Mouse (Mus musculus): ENCODE measurements around the gene Sh3d21. TPM values are rescaled to one million over a fixed set of nuclear protein-coding genes. Genes with fewer than 3 reads are reported as not detected.

Gene Sh3d21
- polyA plus RNA-seq, 1 experiment from 2014 or later, result 2.7 TPM

DNA sequence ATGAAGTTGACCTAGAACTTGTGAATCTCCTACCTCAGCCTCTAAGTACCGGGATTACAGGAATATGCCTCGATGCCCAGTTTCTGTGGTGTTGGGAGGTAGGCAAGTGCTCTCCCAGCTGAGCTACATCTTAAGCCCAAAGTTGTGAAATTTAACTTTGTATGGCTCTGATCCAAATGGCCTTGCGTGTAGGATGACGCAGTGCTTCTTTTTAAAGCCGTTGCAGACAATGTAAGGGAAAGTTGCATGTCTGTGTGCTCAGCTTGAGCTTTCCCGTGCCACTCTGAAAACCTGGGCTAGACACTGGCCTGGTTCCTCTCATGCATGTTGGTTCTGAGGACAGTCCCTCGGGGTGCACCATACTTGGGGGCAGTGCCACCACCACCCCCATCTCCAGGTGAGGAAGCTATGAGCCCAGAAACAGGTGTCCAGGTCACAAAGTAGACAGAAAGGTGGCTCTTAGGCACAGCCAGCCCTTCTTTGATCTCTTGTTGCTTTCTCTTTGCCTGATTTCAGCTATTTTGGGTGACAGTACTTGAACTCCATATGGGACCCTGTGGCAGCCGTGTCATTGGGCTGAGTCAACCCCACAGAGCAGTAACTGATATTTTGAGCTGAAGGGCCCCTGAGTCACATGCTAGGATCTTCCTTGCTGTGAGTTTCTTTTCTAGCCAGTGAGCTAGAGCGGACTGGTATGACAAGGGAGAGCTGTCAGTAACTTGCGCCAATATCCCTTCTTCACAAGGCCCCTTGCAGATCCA, 53.5 kb downstream of the Sh3d21 start:
- peak; percentile 2; the same call in 1 of the 2 replicates for ATAC-seq (ENCODE audit: insufficient number of reproducible peaks, low FRiP score)
- H3K27ac ChIP-seq (ENCODE audit: poor library complexity, severe bottlenecking), result peak overlapping the region; percentile 94
- peak overlapping the region; percentile 38 for H3K4me2 ChIP-seq
- H3K4me1 ChIP-seq (replicated peaks), result peaks cover 86% of the 10 kb centered on the region
- 60% methylated on average over 10 of the region's 10 CpGs for WGBS
- no peaks in the 10 kb centered on the region for H3K27me3 ChIP-seq (replicated peaks)
- H3K36me3 ChIP-seq, result no peaks in the 10 kb centered on the region
- H3K9ac ChIP-seq, result peak overlapping the region; percentile 53
- no peak overlapping the region for H3K4me3 ChIP-seq
- H3K9me3 ChIP-seq (replicated peaks), result no peaks in the 10 kb centered on the region

DNA sequence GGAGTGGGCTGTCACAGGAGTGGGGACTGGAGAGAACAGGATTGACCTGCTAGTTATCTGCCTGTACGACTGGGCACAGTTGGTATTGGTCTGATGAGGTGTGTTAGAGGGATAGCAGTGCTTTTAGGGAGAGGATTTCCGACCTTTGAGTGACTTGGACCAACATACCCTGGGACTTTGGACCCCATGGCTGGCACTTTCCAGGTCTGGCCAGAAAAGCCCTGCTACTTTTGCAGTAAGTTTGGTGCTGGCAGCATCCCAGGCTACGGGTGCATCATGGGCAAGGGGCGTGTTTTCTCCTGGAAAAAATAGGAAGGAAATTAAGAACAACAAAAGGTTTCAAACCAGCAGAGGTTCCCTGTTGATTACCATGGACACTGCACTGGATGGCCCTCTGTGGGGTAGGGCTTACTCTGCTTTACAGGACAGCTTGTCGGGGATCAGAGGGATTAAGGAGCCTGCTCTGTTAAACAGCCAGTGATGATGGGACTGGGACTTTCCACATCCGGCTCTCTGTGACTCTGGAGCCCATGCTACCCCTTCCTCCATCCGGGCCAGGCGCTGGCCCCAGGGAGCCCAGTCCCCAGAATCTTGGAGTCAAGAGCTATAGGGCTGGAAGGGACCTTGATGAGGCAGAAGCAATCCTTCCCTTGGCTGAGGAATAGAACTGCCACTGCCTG, 55.1 kb downstream of the Sh3d21 start:
- no peaks in the 10 kb centered on the region for H3K9me3 ChIP-seq (replicated peaks)
- H3K36me3 ChIP-seq, result no peaks in the 10 kb centered on the region
- peak overlapping the region; percentile 94 for H3K27ac ChIP-seq (ENCODE audit: poor library complexity, severe bottlenecking)
- peaks cover 82% of the 10 kb centered on the region for H3K4me1 ChIP-seq (replicated peaks)
- peak overlapping the region; percentile 60 for H3K9ac ChIP-seq
- H3K4me3 ChIP-seq, result no peak overlapping the region
- H3K27me3 ChIP-seq (replicated peaks), result no peaks in the 10 kb centered on the region
- ATAC-seq (ENCODE audit: insufficient number of reproducible peaks, low FRiP score), result no peak
- WGBS, result 56% methylated on average over 8 of the region's 8 CpGs
- peak overlapping the region; percentile 14 for H3K4me2 ChIP-seq

DNA sequence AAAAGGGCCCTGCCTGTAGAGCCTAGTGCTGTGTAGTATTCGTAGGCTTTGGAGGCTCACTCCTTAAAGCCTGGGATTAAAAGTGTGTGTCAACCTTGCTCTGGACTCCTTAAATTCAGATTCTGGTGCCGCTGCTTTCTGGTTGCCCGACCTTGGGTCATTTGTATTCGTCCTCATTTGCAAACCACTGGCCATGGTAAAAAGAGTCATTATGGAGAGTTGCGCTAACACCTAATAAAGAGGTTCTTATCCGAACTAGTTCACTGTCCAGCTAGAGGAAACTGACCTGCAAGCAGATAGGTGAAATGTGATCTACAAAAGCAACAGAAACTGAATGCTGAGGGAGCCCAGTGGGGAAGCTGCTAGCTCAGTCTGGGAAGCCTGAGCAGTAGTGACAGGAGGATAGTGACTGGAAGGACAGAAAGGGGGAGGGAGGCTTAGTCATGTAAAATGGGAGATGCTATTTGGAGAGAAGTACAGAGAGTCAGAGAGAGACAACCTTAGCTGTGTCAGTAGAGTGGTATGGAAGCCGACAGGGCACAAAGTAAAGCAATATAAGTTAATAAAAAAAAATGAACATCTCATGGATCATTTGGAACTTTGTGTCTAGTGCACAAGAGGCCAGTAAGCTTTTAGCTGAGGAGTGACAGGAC, 58.0 kb downstream of the Sh3d21 start:
- ATAC-seq (ENCODE audit: insufficient number of reproducible peaks, low FRiP score), result no peak
- H3K27me3 ChIP-seq (replicated peaks), result no peaks in the 10 kb centered on the region
- H3K4me1 ChIP-seq (replicated peaks), result peaks cover 73% of the 10 kb centered on the region
- peaks cover 4% of the 10 kb centered on the region; the same call in 1 of the 2 replicates for H3K36me3 ChIP-seq
- peak overlapping the region; percentile 99 for H3K4me2 ChIP-seq
- H3K9me3 ChIP-seq (replicated peaks), result no peaks in the 10 kb centered on the region
- WGBS, result 61% methylated on average over 7 of the region's 7 CpGs
- H3K4me3 ChIP-seq, result peak overlapping the region; percentile 81
- H3K9ac ChIP-seq, result no peak overlapping the region
- no peak overlapping the region for H3K27ac ChIP-seq (ENCODE audit: poor library complexity, severe bottlenecking)

DNA sequence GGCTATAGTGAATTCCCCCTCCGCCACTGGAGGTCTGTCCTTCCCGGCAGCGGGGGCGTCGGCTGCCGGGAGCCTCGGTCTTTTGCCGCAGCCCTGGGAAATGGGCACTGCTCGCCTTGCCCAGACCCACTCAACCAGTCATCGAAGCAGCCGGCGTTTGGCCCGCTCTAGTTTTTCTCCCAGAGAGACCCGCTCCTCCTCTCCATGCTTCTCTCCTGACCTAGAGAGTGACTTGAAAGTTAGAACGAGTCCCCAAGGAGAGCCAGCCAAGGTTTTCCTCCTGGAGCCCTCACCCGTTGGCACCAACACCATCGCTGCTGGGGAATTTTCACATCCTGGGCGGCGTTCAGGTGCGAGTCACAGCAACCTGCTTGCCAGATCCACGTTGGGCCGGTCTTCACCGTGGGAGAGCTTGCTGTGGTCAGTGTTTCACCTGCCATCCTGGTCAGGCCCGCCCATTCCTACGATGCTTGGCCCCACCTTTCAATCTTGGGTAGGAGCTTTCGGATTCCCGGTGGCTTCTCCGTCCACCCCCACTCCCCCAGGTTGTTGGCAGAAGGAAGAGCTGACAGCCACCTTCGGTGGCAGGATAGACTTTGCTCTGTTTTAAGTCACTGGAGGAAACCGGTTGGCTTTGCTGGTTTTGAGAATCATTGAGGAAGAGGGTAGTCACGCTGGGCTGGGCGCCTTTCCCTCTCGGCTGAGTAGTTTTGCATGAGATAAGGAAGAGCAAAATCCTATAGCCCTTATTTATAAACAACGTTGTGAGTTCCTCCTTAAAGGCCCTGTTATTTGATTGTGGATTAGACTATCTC, 58.8 kb downstream of the Sh3d21 start:
- 1% methylated on average over 34 of the region's 34 CpGs for WGBS
- H3K4me2 ChIP-seq, result peak overlapping the region; percentile 99
- ATAC-seq (ENCODE audit: insufficient number of reproducible peaks, low FRiP score), result peak; percentile 5; the same call in 1 of the 2 replicates
- peak overlapping the region; percentile 92 for H3K9ac ChIP-seq
- H3K4me3 ChIP-seq, result peak overlapping the region; percentile 81
- peaks cover 4% of the 10 kb centered on the region; the same call in 1 of the 2 replicates for H3K36me3 ChIP-seq
- peaks cover 73% of the 10 kb centered on the region for H3K4me1 ChIP-seq (replicated peaks)
- no peaks in the 10 kb centered on the region for H3K9me3 ChIP-seq (replicated peaks)
- no peaks in the 10 kb centered on the region for H3K27me3 ChIP-seq (replicated peaks)
- peak overlapping the region; percentile 94 for H3K27ac ChIP-seq (ENCODE audit: poor library complexity, severe bottlenecking)

DNA sequence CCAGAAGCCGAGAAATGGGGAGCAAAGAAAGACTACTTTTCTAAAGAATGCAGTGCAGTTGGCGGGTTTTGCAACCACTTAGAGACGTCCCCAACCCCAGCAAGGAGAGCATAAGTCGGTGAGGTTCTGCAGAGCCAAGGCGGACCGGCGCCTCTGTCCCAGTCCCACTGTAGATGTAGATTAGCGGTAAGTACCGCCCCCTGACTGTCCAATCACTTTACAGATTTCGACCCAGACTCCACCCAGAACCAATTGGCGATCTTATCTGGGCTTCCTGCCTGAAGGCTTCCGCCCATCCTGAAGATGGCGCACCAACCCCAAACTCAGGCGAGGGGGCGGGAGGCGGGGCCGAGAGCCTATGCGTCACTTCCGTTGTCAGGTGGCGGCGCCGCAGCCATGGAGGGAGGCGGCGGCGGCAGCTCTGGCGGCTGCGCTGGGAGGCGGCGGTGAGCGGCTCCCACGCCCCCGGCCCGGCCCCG, 59.7 kb downstream of the Sh3d21 start, which contains the start of gene Stk40:
TSS of gene Stk40 (plus strand) at position 368 of the 479 bp plus-strand sequence.
- peak; percentile 92 for ATAC-seq (ENCODE audit: insufficient number of reproducible peaks, low FRiP score)
- WGBS, result 1% methylated on average over 32 of the region's 34 CpGs
- peaks cover 72% of the 10 kb centered on the region for H3K4me1 ChIP-seq (replicated peaks)

DNA sequence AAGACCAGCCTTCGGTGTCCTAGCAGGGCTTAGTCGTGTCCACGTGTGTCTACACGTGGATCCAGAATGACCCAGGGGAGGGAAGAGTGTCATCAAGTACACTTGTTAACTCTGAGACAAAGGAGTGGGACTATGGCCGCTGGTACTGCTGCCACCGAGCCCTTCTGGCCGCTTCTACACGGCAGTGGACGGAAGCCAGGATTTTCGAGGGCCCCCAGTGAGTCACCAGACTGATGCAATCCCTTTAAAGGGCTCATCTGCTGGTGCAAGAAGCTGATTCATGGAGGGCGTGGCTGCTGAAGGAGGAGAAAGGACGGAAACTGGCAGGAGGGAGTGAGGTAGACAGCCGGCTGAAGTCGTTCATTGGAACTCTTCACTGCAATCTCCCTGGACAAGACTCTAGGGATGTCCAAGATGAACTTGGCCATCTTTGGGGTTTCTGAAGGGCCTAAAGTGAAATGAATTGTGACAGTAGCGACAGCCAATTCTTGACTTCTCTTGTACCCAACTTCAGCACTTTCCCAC, 60.2 kb downstream of the Sh3d21 start:
- Histone ChIP-seq H3K36me3 (peaks cover 12% of the 10 kb centered on the region; the same call in 1 of the 2 replicates), H3K4me2 (peak overlapping the region; percentile 99), H3K9ac (peak overlapping the region; percentile 56), H3K4me3 (peak overlapping the region; percentile 81), H3K9me3 (replicated peaks) (no peaks in the 10 kb centered on the region), H3K27ac (ENCODE audit: poor library complexity, severe bottlenecking) (peak overlapping the region; percentile 94), H3K27me3 (replicated peaks) (no peaks in the 10 kb centered on the region), H3K4me1 (replicated peaks) (peaks cover 66% of the 10 kb centered on the region)
- 1% methylated on average over 15 of the region's 15 CpGs for WGBS
- ATAC-seq (ENCODE audit: insufficient number of reproducible peaks, low FRiP score), result peak; percentile 85

More for the DNA sequence above, 59.7 kb downstream of the Sh3d21 start, which contains the start of gene Stk40:
- peak within 1 kb of the TSS; percentile 81 for H3K4me3 ChIP-seq
- peak within 1 kb of the TSS; percentile 94 for H3K27ac ChIP-seq (ENCODE audit: poor library complexity, severe bottlenecking)
- H3K36me3 ChIP-seq, result peaks cover 7% of the 10 kb centered on the region; the same call in 1 of the 2 replicates
- H3K4me2 ChIP-seq, result peak within 1 kb of the TSS; percentile 99
- H3K27me3 ChIP-seq (replicated peaks), result no peaks in the 10 kb centered on the region
- H3K9ac ChIP-seq, result peak within 1 kb of the TSS; percentile 92
- no peaks in the 10 kb centered on the region for H3K9me3 ChIP-seq (replicated peaks)

DNA sequence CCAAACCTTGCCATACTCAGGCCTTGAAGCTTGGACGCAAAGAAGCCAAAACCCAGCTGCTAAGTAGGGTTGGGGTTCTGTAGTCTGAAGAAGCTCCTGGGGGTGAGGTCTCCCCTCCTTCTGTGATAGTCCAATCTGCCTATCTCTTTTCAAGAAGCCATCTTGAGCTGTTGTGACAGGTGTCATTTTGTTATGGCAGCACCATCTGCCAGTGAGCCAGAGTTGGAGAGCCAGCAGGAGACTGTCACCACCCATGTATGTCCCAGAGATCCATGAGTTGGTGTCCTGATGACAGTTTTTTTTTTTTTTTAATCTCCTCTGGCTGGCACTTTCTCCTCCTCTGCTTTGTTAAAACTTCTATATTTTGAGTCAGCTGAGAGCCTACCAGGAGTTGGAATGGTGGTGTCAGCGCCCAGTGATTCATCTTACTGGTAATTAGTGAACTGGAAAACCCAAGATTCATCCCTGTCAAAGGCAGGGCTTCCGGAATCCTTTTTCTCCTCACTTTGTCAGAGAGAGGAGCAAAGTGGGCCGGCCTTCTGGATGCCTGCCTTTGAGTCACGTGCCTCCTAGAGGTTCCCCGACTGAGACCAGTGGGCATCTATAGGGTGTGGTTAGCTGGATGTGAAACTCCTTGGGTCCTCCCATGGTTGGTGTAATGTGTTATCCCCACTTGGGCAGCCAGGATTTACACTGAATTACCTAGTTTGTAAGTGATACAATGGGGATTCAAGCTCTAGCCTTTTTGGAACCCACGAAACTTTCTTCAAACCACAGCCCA, 61.0 kb downstream of the Sh3d21 start:
- peaks cover 14% of the 10 kb centered on the region; the same call in 1 of the 2 replicates for H3K36me3 ChIP-seq

DNA sequence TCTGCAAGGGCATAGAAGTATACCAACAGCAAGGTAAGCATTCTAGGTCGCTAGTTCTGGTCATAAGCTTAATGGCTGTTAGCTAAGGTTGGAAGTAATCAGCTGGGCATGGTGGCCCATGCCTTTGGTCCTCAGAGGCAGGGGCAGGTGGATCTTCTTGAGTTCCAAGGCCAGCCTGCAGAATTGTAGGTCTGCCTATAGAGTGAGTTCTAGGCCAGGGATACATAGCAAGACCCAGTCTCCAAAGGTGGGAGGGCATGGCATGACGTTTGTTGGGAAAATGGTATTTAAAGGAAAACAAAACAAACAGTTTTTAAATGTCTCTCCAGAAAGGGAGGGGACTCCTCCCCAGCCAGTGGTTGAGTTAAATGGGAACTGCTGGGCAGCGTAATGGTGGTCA, 62.5 kb downstream of the Sh3d21 start:
- Histone ChIP-seq H3K36me3 (peaks cover 14% of the 10 kb centered on the region; the same call in 1 of the 2 replicates), H3K9me3 (replicated peaks) (no peaks in the 10 kb centered on the region), H3K9ac (no peak overlapping the region), H3K27ac (ENCODE audit: poor library complexity, severe bottlenecking) (no peak overlapping the region), H3K4me1 (replicated peaks) (peaks cover 56% of the 10 kb centered on the region), H3K4me3 (no peak overlapping the region), H3K4me2 (no peak overlapping the region), H3K27me3 (replicated peaks) (no peaks in the 10 kb centered on the region)
- 82% methylated on average over 3 of the region's 3 CpGs for WGBS
- no peak for ATAC-seq (ENCODE audit: insufficient number of reproducible peaks, low FRiP score)

More for the DNA sequence above, 61.0 kb downstream of the Sh3d21 start:
- 41% methylated on average over 7 of the region's 7 CpGs for WGBS
- no peaks in the 10 kb centered on the region for H3K27me3 ChIP-seq (replicated peaks)
- H3K4me3 ChIP-seq, result no peak overlapping the region
- H3K9me3 ChIP-seq (replicated peaks), result no peaks in the 10 kb centered on the region
- H3K27ac ChIP-seq (ENCODE audit: poor library complexity, severe bottlenecking), result peak overlapping the region; percentile 94
- 0 out of 2 replicates have a peak, but pooled peaks have one; percentile 46 for ATAC-seq (ENCODE audit: insufficient number of reproducible peaks, low FRiP score)
- peak overlapping the region; percentile 56; the same call in 1 of the 2 replicates for H3K9ac ChIP-seq
- H3K4me1 ChIP-seq (replicated peaks), result peaks cover 64% of the 10 kb centered on the region
- peak overlapping the region; percentile 99 for H3K4me2 ChIP-seq
